Mouse (Mus musculus) megakaryocyte, adult 5-6 weeks (primary cell): ENCODE measurements at regions not wholly inside any gene's neighbourhood (a gene's known extent, or its start where the extent isn't known, plus 50 kb on each side); places are given as distances from the start of the nearest gene placed in this dataset.
A peak's percentile ranks its signal among the peaks of the same experiment; 100 is the strongest.

Source experiments
- ATAC-seq: 2 replicates; pipeline ENCODE4 v1.8.0; 2016; ENCODE audit warnings: mild to moderate bottlenecking, inconsistent platforms; ENCODE audit not compliant: poor library complexity, severe bottlenecking

- no peak for ATAC-seq
These were observed 94.1 kb upstream of the Dapk1 start for GRCm38 (mm10) chr13:60507611-60508010.

- ATAC-seq = peak; percentile 78
These were observed 93.7 kb upstream of the Dapk1 start for GRCm38 (mm10) chr13:60508054-60508453.

- no peak for ATAC-seq
These were observed 92.9 kb upstream of the Dapk1 start for GRCm38 (mm10) chr13:60508856-60509255.

- ATAC-seq = no peak
These were observed 90.6 kb upstream of the Dapk1 start for GRCm38 (mm10) chr13:60511101-60511500.

GRCm38 (mm10) chr13:60511628-60512027 lies 90.1 kb upstream of the Dapk1 start:
- no peak for ATAC-seq

- ATAC-seq = no peak
These were observed 88.0 kb upstream of the Dapk1 start for GRCm38 (mm10) chr13:60513756-60514155.

GRCm38 (mm10) chr13:60514806-60515205 lies 86.9 kb upstream of the Dapk1 start:
- no peak for ATAC-seq

GRCm38 (mm10) chr13:60518010-60518409 lies 83.7 kb upstream of the Dapk1 start:
- no peak for ATAC-seq

GRCm38 (mm10) chr13:60519708-60520107 lies 82.0 kb upstream of the Dapk1 start:
- ATAC-seq = no peak

GRCm38 (mm10) chr13:60522719-60523450 lies 78.9 kb upstream of the Dapk1 start:
- ATAC-seq = no peak

GRCm38 (mm10) chr13:60527806-60528205 lies 73.9 kb upstream of the Dapk1 start:
- ATAC-seq = no peak

- ATAC-seq = no peak
These were observed 72.9 kb upstream of the Dapk1 start for GRCm38 (mm10) chr13:60528819-60529218.

GRCm38 (mm10) chr13:60529381-60530069 lies 72.2 kb upstream of the Dapk1 start:
- ATAC-seq = no peak

- no peak for ATAC-seq
These were observed 67.8 kb upstream of the Dapk1 start for GRCm38 (mm10) chr13:60533871-60534427.

GRCm38 (mm10) chr13:60534501-60534900 lies 67.2 kb upstream of the Dapk1 start:
- ATAC-seq = no peak

GRCm38 (mm10) chr13:60535045-60535444 lies 66.7 kb upstream of the Dapk1 start:
- no peak for ATAC-seq

- no peak for ATAC-seq
These were observed 65.0 kb upstream of the Dapk1 start for GRCm38 (mm10) chr13:60536725-60537124.

- ATAC-seq = no peak
These were observed 63.6 kb upstream of the Dapk1 start for GRCm38 (mm10) chr13:60538110-60538509.

- ATAC-seq = no peak
These were observed 60.6 kb upstream of the Dapk1 start for GRCm38 (mm10) chr13:60541165-60541564.

- ATAC-seq = no peak
These were observed 57.4 kb upstream of the Dapk1 start for GRCm38 (mm10) chr13:60544363-60544762.

- no peak for ATAC-seq
These were observed 55.6 kb upstream of the Dapk1 start for GRCm38 (mm10) chr13:60545999-60546733.
